Mouse (Mus musculus) hindbrain, postnatal 0 days (tissue): ENCODE measurements at regions not wholly inside any gene's neighbourhood (a gene's known extent, or its start where the extent isn't known, plus 50 kb on each side); places are given as distances from the start of the nearest gene placed in this dataset.

Source experiments
- ATAC-seq: fragments of 200-750 bp; cut with Nextera tagmentation; 2 replicates; pipeline ENCODE4 v1.8.0; 2017; ENCODE audit warnings: mild to moderate bottlenecking, moderate TSS enrichment, moderate library complexity
- DNase-seq: peaks from one replicate; pipeline ENCODE4 v3.0.0-alpha.2; 2015; ENCODE audit warnings: low spot score
- H3K27ac ChIP-seq: fragments of 300-500 bp; sonication (generic); 2 replicates; pipeline ENCODE4 v1.5.1; 2014; ENCODE audit warnings: mild to moderate bottlenecking
- H3K27me3 ChIP-seq: fragments of 300-500 bp; sonication (generic); 2 replicates; pipeline ENCODE4 v1.6.1; 2014; ENCODE audit warnings: low read length, mixed read lengths; ENCODE audit not compliant: insufficient read depth
- H3K36me3 ChIP-seq: fragments of 300-500 bp; sonication (generic); 2 replicates; pipeline ENCODE4 v1.6.1; 2014; ENCODE audit warnings: low read length, mixed read lengths; ENCODE audit not compliant: insufficient read depth
- H3K4me1 ChIP-seq: fragments of 300-500 bp; sonication (generic); 2 replicates; pipeline ENCODE4 v1.6.1; 2014; ENCODE audit warnings: antibody characterized with exemption, low read length, mixed read lengths; ENCODE audit not compliant: insufficient read depth
- H3K4me2 ChIP-seq: fragments of 300-500 bp; sonication (generic); 2 replicates; pipeline ENCODE4 v1.6.1; 2014; ENCODE audit warnings: low read depth, mild to moderate bottlenecking, low read length, moderate library complexity, mixed read lengths
- H3K4me3 ChIP-seq: fragments of 300-500 bp; sonication (generic); 2 replicates; pipeline ENCODE4 v1.5.1; 2014; ENCODE audit warnings: low read length
- H3K9ac ChIP-seq: fragments of 300-500 bp; sonication (generic); replicated peaks from 2 replicates; pipeline ENCODE4 v1.6.1; 2014; ENCODE audit warnings: mild to moderate bottlenecking, low read length, moderate library complexity, mixed read lengths
- H3K9me3 ChIP-seq: fragments of 300-500 bp; sonication (generic); 2 replicates; pipeline ENCODE4 v1.6.1; 2016; ENCODE audit warnings: low read length, mixed read lengths
- CTCF ChIP-seq: IDR thresholded peaks from 2 replicates; pipeline ENCODE4 v1.5.1; 2016; ENCODE audit warnings: antibody characterized with exemption, control low read depth, low read depth
- WGBS: fragments of 180-500 bp; shearing (Covaris S2); extraction: QIAGEN DNeasy Blood & Tissue Kit; methylation state at CpG from one replicate; pipeline ENCODE4 v1.1.7; 2014; 5-methylcytosine and 5-hydroxymethylcytosine counted together

GRCm38 (mm10) chr15:16566799-16567198 lies 161.8 kb upstream of the Cdh9 start:
- Histone ChIP-seq H3K9me3 (no peaks in the 10 kb centered on the region), H3K4me3 (no peak overlapping the region), H3K36me3 (no peaks in the 10 kb centered on the region), H3K27me3 (no peaks in the 10 kb centered on the region), H3K4me2 (no peak overlapping the region), H3K9ac (no peak overlapping the region), H3K27ac (no peak overlapping the region), H3K4me1 (no peaks in the 10 kb centered on the region)
- TF ChIP-seq CTCF, result no peak
- no peak for ATAC-seq
- no peak for DNase-seq

- 68% methylated on average over 5 of the region's 5 CpGs for WGBS
- no peaks in the 10 kb centered on the region for H3K27me3 ChIP-seq
Measured at GRCm38 (mm10) chr15:16616812-16617211, 111.7 kb upstream of the Cdh9 start.

DNA sequence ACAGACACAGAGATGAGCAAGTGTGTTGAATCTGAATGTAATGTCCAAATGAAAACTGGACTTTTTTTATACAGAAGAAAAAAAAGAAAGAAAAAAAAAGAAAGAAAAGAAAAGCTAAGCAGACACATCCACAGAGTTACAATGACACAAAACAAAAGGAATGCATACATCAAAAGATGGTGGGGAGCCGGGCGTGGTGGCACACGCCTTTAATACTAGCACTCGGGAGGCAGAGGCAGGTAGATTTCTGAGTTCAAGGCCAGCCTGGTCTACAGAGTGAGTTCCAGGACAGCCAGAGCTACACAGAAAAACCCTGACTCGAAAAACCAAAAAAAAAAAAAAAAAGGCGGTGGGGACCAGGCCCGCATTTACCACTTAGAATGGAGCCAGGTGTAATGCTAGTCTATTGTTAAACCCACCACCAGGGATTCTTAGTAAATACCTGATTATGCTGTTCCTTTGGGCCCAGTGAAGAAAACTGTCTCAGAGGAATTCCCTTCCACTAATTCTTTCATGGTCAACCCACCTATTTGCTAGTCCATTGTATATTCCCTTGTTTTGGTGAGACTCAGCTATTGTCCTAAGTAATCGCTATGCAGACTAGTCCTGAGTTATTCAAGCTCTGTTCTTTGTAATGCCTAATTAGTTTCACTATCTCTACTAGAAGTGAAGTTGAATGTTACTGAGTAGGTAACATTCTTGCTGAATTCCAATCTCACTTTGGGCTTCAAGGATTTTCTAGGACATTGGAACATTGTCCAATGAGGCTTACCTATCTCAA lies 99.0 kb upstream of the Cdh9 start:
- ATAC-seq (no peak), DNase-seq (no peak)
- no peak overlapping the region for H3K27ac ChIP-seq
- no peaks in the 10 kb centered on the region for H3K27me3 ChIP-seq
- 96% methylated on average over 8 of the region's 8 CpGs for WGBS
- no peak overlapping the region for H3K9ac ChIP-seq
- no peak for TF ChIP-seq CTCF
- H3K4me3 ChIP-seq, result no peak overlapping the region
- H3K4me2 ChIP-seq, result no peak overlapping the region
- no peaks in the 10 kb centered on the region for H3K4me1 ChIP-seq
- H3K36me3 ChIP-seq, result no peaks in the 10 kb centered on the region
- no peaks in the 10 kb centered on the region for H3K9me3 ChIP-seq

More at GRCm38 (mm10) chr15:16616812-16617211, 111.7 kb upstream of the Cdh9 start:
- TF ChIP-seq CTCF, result no peak
- no peak overlapping the region for H3K27ac ChIP-seq
- H3K36me3 ChIP-seq, result no peaks in the 10 kb centered on the region
- no peak overlapping the region for H3K4me3 ChIP-seq
- H3K4me1 ChIP-seq, result no peaks in the 10 kb centered on the region
- no peak overlapping the region for H3K4me2 ChIP-seq
- H3K9me3 ChIP-seq, result no peaks in the 10 kb centered on the region
- ATAC-seq, result no peak
- H3K9ac ChIP-seq, result no peak overlapping the region
- DNase-seq, result peak; percentile 11

GRCm38 (mm10) chr15:16639631-16640030 lies 88.9 kb upstream of the Cdh9 start:
- peak; percentile 15 for DNase-seq
- no peak for ATAC-seq
- Histone ChIP-seq H3K4me3 (no peak overlapping the region), H3K4me1 (no peaks in the 10 kb centered on the region), H3K4me2 (no peak overlapping the region), H3K9me3 (no peaks in the 10 kb centered on the region), H3K36me3 (no peaks in the 10 kb centered on the region), H3K9ac (no peak overlapping the region), H3K27ac (no peak overlapping the region), H3K27me3 (no peaks in the 10 kb centered on the region)
- TF ChIP-seq CTCF, result no peak
- WGBS, result 40% methylated on average over 3 of the region's 3 CpGs

DNA sequence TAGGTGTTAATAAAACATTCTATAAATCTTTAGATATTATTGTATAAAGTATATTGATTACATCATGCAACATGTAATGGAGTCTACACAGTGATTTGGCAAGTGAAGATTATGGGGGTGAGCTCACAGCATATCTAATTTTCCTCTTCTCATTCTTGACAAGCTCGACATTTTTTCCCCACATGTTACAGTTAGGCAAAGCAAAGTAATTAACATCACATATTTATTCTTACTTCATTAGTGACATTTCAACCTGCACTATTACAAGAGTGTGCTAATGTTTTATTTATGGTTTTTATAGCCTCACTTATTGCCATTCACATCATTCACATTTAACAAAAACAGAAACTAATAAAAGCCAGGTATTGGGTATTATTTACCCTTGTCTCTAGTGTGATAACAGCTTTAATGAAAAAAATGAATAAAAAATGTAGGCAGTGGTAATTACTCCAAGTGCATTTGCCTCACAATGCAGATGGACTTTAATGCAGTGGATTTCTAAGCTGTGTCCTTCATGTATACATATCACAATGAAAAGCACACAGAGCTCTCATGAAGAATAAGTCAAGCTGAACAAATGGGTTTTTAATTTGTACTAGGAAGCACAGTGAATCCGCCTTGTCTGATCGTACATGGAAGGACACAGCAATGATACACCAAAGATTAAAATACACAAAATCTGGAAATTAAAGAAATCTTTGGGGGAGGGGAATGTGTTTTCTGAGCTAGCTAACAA lies 75.5 kb upstream of the Cdh9 start:
- no peak for TF ChIP-seq CTCF
- ATAC-seq (no peak), DNase-seq (peak; percentile 6)
- Histone ChIP-seq H3K36me3 (no peaks in the 10 kb centered on the region), H3K9ac (no peak overlapping the region), H3K4me1 (no peaks in the 10 kb centered on the region), H3K9me3 (no peaks in the 10 kb centered on the region), H3K4me2 (no peak overlapping the region), H3K4me3 (no peak overlapping the region), H3K27me3 (no peaks in the 10 kb centered on the region), H3K27ac (no peak overlapping the region)
- WGBS, result 47% methylated on average over 3 of the region's 3 CpGs

DNA sequence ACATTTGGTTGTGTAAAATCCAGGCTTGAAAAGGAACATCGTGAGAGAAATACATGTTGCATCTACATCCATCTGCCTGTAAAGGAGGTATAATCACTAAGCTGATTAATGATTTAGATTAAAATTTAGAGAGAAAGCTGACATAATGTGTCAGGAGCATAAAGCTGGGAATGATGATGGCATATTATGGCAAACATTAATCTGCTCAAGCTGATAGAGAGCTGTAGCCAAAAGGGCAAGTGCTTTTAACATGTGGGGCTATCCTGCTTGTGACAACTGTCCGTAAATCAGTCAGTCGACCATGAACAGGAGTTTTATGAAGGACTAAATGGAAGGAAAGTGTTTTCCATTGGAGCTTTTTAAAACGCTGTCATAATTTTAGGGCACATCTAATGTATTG lies 74.9 kb upstream of the Cdh9 start:
- Histone ChIP-seq H3K4me1 (no peaks in the 10 kb centered on the region), H3K27ac (no peak overlapping the region), H3K27me3 (no peaks in the 10 kb centered on the region), H3K9me3 (no peaks in the 10 kb centered on the region), H3K9ac (no peak overlapping the region), H3K36me3 (no peaks in the 10 kb centered on the region), H3K4me2 (no peak overlapping the region), H3K4me3 (no peak overlapping the region)
- 73% methylated on average over 4 of the region's 4 CpGs for WGBS
- DNase-seq (no peak), ATAC-seq (no peak)
- TF ChIP-seq CTCF, result no peak

- no peaks in the 10 kb centered on the region for H3K27me3 ChIP-seq
- ATAC-seq (no peak), DNase-seq (no peak)
- no peak overlapping the region for H3K4me3 ChIP-seq
- H3K27ac ChIP-seq, result no peak overlapping the region
- TF ChIP-seq CTCF, result no peak
- no peak overlapping the region for H3K4me2 ChIP-seq
- H3K36me3 ChIP-seq, result no peaks in the 10 kb centered on the region
- H3K9ac ChIP-seq, result no peak overlapping the region
- H3K4me1 ChIP-seq, result no peaks in the 10 kb centered on the region
- 83% methylated on average over 3 of the region's 3 CpGs for WGBS
- no peaks in the 10 kb centered on the region for H3K9me3 ChIP-seq
Measured at GRCm38 (mm10) chr15:16661226-16661625, 67.3 kb upstream of the Cdh9 start.
